Mouse (Mus musculus): ENCODE data around the gene Pak1ip1. TPM values are rescaled to one million over a fixed set of nuclear protein-coding genes. Genes with fewer than 3 reads are reported as not detected.
A peak's percentile ranks its signal among the peaks of the same experiment; 100 is the strongest.

Pak1ip1 gene
- polyA plus RNA-seq, 1 experiment: 32.0 TPM

DNA sequence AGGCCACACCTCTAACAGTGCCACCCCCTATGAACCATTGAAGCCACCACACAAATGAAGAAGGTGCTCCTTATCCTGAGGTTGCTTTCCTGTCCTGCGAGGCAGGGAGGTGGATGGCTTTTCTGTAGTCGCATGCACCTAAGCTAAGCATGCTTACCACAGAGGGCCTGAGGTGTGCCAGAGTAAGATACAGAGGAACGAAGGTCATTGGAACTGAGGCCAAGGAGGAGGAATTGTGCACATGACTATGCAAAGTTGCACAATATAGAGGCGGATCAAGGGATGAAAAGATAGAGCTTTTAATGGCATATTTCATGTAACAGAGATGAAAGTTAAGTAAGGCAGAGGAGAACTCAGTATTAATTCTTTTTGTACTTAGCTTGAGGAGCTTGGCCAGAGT, 5.4 kb downstream of the Pak1ip1 start:
- peak; percentile 51 for DNase-seq
- no peak for TF ChIP-seq POLR2A (IDR thresholded peaks at IDR 0.05; ENCODE audit: low read depth, low read length)
- TF ChIP-seq CTCF (conservative IDR thresholded peaks at IDR 0.05; ENCODE audit: insufficient read depth, insufficient read length, low read depth, low read length): no peak
- Histone ChIP-seq H3K4me3 (ENCODE audit: insufficient read depth, low read depth, low read length) (no peak overlapping the region), H3K27me3 (replicated peaks; ENCODE audit: control insufficient read depth, insufficient read depth, low read length) (no peaks in the 10 kb centered on the region), H3K4me1 (ENCODE audit: control insufficient read depth, insufficient read depth, low read length) (peaks cover 4% of the 10 kb centered on the region; the same call in 1 of the 2 replicates), H3K36me3 (ENCODE audit: control insufficient read depth, insufficient read depth, low read length) (peaks cover 11% of the 10 kb centered on the region), H3K27ac (ENCODE audit: insufficient read depth, low read depth, low read length) (no peak overlapping the region)
- WGBS: 58% methylated on average over 4 of the region's 4 CpGs

GRCm38 (mm10) chr13:41008271-41008670, 7.4 kb downstream of the Pak1ip1 start:
- Histone ChIP-seq H3K36me3 (ENCODE audit: control insufficient read depth, insufficient read depth, low read length) (peaks cover 14% of the 10 kb centered on the region), H3K4me3 (ENCODE audit: insufficient read depth, low read depth, low read length) (no peak overlapping the region), H3K27me3 (replicated peaks; ENCODE audit: control insufficient read depth, insufficient read depth, low read length) (no peaks in the 10 kb centered on the region), H3K27ac (ENCODE audit: insufficient read depth, low read depth, low read length) (no peak overlapping the region), H3K4me1 (ENCODE audit: control insufficient read depth, insufficient read depth, low read length) (no peaks in the 10 kb centered on the region; the same call in 1 of the 2 replicates)
- TF ChIP-seq CTCF (conservative IDR thresholded peaks at IDR 0.05; ENCODE audit: insufficient read depth, insufficient read length, low read depth, low read length) (no peak), POLR2A (IDR thresholded peaks at IDR 0.05; ENCODE audit: low read depth, low read length) (no peak)
- 55% methylated on average over 10 of the region's 10 CpGs for WGBS
- DNase-seq: peak; percentile 72

- 76% methylated on average over 8 of the region's 8 CpGs for WGBS
- Histone ChIP-seq H3K4me1 (ENCODE audit: control insufficient read depth, insufficient read depth, low read length) (no peaks in the 10 kb centered on the region; the same call in 1 of the 2 replicates), H3K27me3 (replicated peaks; ENCODE audit: control insufficient read depth, insufficient read depth, low read length) (no peaks in the 10 kb centered on the region), H3K36me3 (ENCODE audit: control insufficient read depth, insufficient read depth, low read length) (peaks cover 14% of the 10 kb centered on the region), H3K4me3 (ENCODE audit: insufficient read depth, low read depth, low read length) (no peak overlapping the region), H3K27ac (ENCODE audit: insufficient read depth, low read depth, low read length) (no peak overlapping the region)
- DNase-seq: peak; percentile 29
- TF ChIP-seq CTCF (conservative IDR thresholded peaks at IDR 0.05; ENCODE audit: insufficient read depth, insufficient read length, low read depth, low read length): no peak
- TF ChIP-seq POLR2A (IDR thresholded peaks at IDR 0.05; ENCODE audit: low read depth, low read length): no peak
Measured at GRCm38 (mm10) chr13:41008946-41009345, 8.1 kb downstream of the Pak1ip1 start.

GRCm38 (mm10) chr13:41015829-41016634, 15.2 kb downstream of the Pak1ip1 start, which contains the start of gene Tmem14c:
Gene Tmem14c, plus strand, starts transcription at chr13:41016292.
- Histone ChIP-seq H3K27ac (ENCODE audit: insufficient read depth, low read depth, low read length) (peak within 1 kb of the TSS; percentile 79), H3K27me3 (replicated peaks; ENCODE audit: control insufficient read depth, insufficient read depth, low read length) (no peaks in the 10 kb centered on the region), H3K4me3 (ENCODE audit: insufficient read depth, low read depth, low read length) (peak within 1 kb of the TSS; percentile 75), H3K4me1 (ENCODE audit: control insufficient read depth, insufficient read depth, low read length) (peaks cover 7% of the 10 kb centered on the region; the same call in 1 of the 2 replicates), H3K36me3 (ENCODE audit: control insufficient read depth, insufficient read depth, low read length) (peaks cover 5% of the 10 kb centered on the region)
- DNase-seq: peak; percentile 97
- whole genome bisulfite sequencing: under 1% methylated on average over 43 of the region's 43 CpGs
- TF ChIP-seq POLR2A (IDR thresholded peaks at IDR 0.05; ENCODE audit: low read depth, low read length) (peak; percentile 79), CTCF (conservative IDR thresholded peaks at IDR 0.05; ENCODE audit: insufficient read depth, insufficient read length, low read depth, low read length) (no peak)

DNA sequence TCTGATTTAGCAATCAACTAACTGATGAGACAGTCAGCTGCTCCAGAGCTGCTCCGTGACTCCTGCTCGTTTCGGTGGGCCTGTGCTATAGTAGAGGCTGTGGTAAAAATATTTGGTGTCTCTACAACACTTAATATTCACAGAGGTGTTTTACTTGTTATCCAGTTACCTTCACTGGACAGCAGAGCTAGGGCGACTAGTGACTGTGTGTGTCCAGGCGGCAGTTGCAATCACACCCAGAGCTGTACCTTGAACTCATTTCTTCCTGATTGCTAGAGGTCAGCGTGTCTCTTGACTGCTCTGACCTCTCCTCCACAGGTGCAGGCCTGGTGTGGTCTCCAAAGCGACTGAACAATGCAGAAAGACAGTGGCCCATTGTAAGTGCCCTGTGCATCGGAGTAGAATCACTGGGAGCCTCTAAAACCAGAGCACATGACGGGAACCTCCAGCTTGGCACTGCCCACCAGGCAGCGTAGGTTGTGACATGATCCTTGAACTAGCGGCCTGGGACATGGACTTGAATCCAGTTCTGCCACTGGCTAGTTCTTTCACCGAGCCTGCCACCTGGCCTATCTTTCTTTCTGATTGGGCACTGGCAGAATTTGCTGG, 16.1 kb downstream of the Pak1ip1 start:
- DNase-seq: peak; percentile 44
- no peak for TF ChIP-seq POLR2A (IDR thresholded peaks at IDR 0.05; ENCODE audit: low read depth, low read length)
- TF ChIP-seq CTCF (conservative IDR thresholded peaks at IDR 0.05; ENCODE audit: insufficient read depth, insufficient read length, low read depth, low read length): no peak
- Histone ChIP-seq H3K27me3 (replicated peaks; ENCODE audit: control insufficient read depth, insufficient read depth, low read length) (no peaks in the 10 kb centered on the region), H3K27ac (ENCODE audit: insufficient read depth, low read depth, low read length) (peak overlapping the region; percentile 79; the same call in 1 of the 2 replicates), H3K36me3 (ENCODE audit: control insufficient read depth, insufficient read depth, low read length) (peaks cover 2% of the 10 kb centered on the region), H3K4me1 (ENCODE audit: control insufficient read depth, insufficient read depth, low read length) (peaks cover 7% of the 10 kb centered on the region; the same call in 1 of the 2 replicates), H3K4me3 (ENCODE audit: insufficient read depth, low read depth, low read length) (peak overlapping the region; percentile 75)
- 20% methylated on average over 12 of the region's 12 CpGs for WGBS

GRCm38 (mm10) chr13:41017832-41018231, 17.0 kb downstream of the Pak1ip1 start:
- DNase-seq: no peak
- Histone ChIP-seq H3K27ac (ENCODE audit: insufficient read depth, low read depth, low read length) (no peak overlapping the region), H3K36me3 (ENCODE audit: control insufficient read depth, insufficient read depth, low read length) (peaks cover 2% of the 10 kb centered on the region), H3K27me3 (replicated peaks; ENCODE audit: control insufficient read depth, insufficient read depth, low read length) (no peaks in the 10 kb centered on the region), H3K4me3 (ENCODE audit: insufficient read depth, low read depth, low read length) (no peak overlapping the region), H3K4me1 (ENCODE audit: control insufficient read depth, insufficient read depth, low read length) (peaks cover 7% of the 10 kb centered on the region; the same call in 1 of the 2 replicates)
- no peak for TF ChIP-seq CTCF (conservative IDR thresholded peaks at IDR 0.05; ENCODE audit: insufficient read depth, insufficient read length, low read depth, low read length)
- no peak for TF ChIP-seq POLR2A (IDR thresholded peaks at IDR 0.05; ENCODE audit: low read depth, low read length)
- 85% methylated on average over 4 of the region's 4 CpGs for WGBS

DNA sequence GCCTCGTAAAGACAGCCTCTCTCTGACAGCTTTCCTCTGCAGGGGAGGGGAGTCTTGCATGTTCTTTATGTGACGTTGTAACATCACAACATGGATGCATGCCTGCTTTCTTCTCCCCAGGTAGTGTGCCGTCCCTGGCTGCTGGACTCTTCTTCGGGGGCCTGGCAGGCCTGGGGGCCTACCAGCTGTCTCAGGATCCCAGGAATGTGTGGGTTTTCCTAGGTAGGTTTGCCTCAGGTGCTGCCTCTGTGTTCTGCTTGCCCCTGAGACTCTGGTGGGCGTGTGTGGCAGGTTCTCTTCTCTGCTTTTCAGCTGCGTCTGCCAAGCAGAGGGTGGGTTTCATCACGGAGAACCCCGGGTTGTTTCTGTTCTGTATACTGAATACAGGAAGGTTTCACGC, 17.4 kb downstream of the Pak1ip1 start:
- WGBS: 96% methylated on average over 9 of the region's 9 CpGs
- Histone ChIP-seq H3K4me3 (ENCODE audit: insufficient read depth, low read depth, low read length) (no peak overlapping the region), H3K27me3 (replicated peaks; ENCODE audit: control insufficient read depth, insufficient read depth, low read length) (no peaks in the 10 kb centered on the region), H3K27ac (ENCODE audit: insufficient read depth, low read depth, low read length) (no peak overlapping the region), H3K4me1 (ENCODE audit: control insufficient read depth, insufficient read depth, low read length) (peaks cover 7% of the 10 kb centered on the region; the same call in 1 of the 2 replicates), H3K36me3 (ENCODE audit: control insufficient read depth, insufficient read depth, low read length) (peaks cover 2% of the 10 kb centered on the region)
- DNase-seq: no peak
- TF ChIP-seq POLR2A (IDR thresholded peaks at IDR 0.05; ENCODE audit: low read depth, low read length) (no peak), CTCF (conservative IDR thresholded peaks at IDR 0.05; ENCODE audit: insufficient read depth, insufficient read length, low read depth, low read length) (no peak)

Measured in kidney, adult 2 months (tissue).